Mouse (Mus musculus) cerebellum, postnatal 36 days (tissue): ENCODE results near the gene Speer2.

ENCODE experiments used
- DNase-seq, 2 experiments: peaks; one replicate each; pipeline ENCODE4 v3.0.0; 2021 to 2022; ENCODE audit warnings: mixed read lengths in 2 of 2

Gene Speer2

DNA sequence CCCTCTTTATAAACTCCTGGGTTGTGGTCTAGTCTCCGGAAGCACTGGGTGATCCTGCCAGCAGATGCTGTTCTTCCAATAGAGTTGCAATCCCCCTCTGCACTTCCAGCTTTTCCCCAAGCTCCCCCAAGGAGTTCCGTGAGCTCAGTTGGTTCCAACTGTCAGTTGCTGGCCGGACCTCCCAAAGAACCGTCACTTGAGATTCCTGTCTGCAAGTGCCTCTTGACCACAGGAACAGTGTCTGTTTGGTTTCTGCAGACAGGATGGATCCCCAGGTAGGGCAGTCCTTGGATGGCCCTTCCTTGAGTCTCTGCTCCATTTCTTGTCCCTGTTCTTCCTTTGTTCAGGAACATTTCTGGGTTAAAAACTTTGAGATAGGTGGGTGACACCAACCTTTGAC, at the start of gene Speer2:
Gene Speer2 (minus strand): TSS at position 101 of the 400 bp plus-strand sequence.
- no peak for DNase-seq

GRCm38 (mm10) chr16:69904303-69904702, 40.8 kb upstream of the Speer2 start:
- DNase-seq: no peak

- no peak for DNase-seq
These were observed 17.2 kb upstream of the Speer2 start for GRCm38 (mm10) chr16:69880712-69881111.

DNA sequence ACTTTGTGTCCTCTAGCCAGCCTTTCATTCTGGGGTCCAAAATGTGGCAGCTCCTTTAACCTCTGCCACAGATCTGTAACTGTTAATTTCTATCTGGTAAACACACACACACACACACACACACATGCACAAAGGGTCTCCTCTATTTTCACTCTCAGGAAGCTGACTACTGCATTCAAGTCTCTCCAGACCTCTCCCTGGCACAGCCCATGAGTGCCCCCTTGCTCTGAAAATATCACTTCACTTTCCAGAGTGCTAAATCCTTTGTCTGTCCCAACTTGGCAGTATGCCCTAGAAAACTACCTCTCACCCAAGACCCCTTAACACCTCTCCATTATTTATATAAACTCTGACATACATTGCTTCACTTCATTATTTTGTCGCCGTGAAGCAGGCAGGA, 26.9 kb downstream of the Speer2 start:
- DNase-seq: no peak

GRCm38 (mm10) chr16:69813652-69814051, 49.9 kb downstream of the Speer2 start:
- no peak for DNase-seq
